Mouse (Mus musculus) mouse embryonic stem cell (cell line): ENCODE results near the gene 5530400C23Rik.
"Not testable (repeated sequence)": the region's sequence is repeated elsewhere in the genome, so short reads cannot be mapped to it uniquely, and the experiment has no call there.

Experiments used
- in situ Hi-C, 2 experiments: fragments of 300-500 bp; cut with MboI; formaldehyde crosslinking; loops; 1 replicate in 1 of 2; 3 replicates in 1 of 2; pipeline ENCODE4 v1.14.3; 2019 to 2020; ENCODE audit warnings: low sequenced_read_pairs in 2 of 2, low pct_unique_long_range_greater_than_20kb in 1 of 2, mixed read lengths in 1 of 2; ENCODE audit not compliant: unreplicated experiment in 1 of 2

5530400C23Rik gene

DNA sequence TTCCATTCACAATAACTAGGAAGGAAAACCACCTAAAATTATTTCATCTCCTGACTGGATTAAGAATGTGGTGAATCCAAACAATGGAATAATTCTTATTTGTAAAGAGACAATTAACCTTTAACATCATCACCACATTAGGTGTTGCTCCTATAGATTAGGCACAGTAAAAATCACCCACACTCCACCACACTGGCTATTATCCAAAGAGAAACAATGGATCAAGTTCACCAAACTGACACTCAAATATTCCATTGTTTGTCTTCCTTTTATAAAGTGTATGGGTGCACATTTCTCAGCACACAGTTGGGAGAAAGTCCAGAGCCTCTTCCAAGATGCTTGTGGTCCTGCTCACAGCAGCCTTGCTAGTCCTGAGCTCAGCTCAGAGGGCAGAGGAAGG, at the start of gene 5530400C23Rik:
TSS of gene 5530400C23Rik (plus strand) at position 301 of the 400 bp plus-strand sequence.
- in situ Hi-C loops, result not testable (repeated sequence)

GRCm38 (mm10) chr6:133305952-133306715, 14.1 kb downstream of the 5530400C23Rik start:
- in situ Hi-C loops, result no loop called here

- in situ Hi-C loops, result not testable (repeated sequence)
Measured at GRCm38 (mm10) chr6:133313896-133314295, 21.9 kb downstream of the 5530400C23Rik start.

- in situ Hi-C loops, result no loop called here
Measured at GRCm38 (mm10) chr6:133338535-133338934, 46.5 kb downstream of the 5530400C23Rik start.

DNA sequence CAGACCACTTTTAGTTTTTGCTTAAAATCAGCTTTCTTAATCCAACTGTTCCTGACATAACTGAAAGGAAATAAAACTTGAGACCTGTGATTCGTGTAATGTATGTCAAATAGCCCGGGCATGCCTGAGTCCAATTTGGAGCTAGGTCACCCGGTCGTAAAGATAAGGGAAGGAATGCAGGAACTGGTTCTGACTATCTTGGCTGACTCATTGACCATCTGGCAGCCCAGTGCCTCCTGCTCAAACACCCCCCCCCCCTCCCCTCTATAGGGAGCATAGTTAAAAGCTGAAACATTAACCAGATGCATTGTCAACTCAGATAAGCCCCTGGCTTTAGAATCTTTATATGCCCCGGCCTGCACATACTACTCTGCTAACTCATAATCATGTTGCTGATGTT, 49.7 kb downstream of the 5530400C23Rik start:
- in situ Hi-C loops, result not testable (repeated sequence)
